Mouse (Mus musculus) heart, postnatal 0 days (tissue): ENCODE data around the gene Gm26602.

Experiments used
- CTCF ChIP-seq: IDR thresholded peaks from 2 replicates; pipeline ENCODE4 v1.5.1; 2016; ENCODE audit warnings: antibody characterized with exemption, control low read depth, low read depth
- EP300 ChIP-seq: IDR thresholded peaks from 2 replicates; pipeline ENCODE4 v1.6.1; 2016; ENCODE audit warnings: antibody characterized with exemption, low read depth

- TF ChIP-seq CTCF, result no peak
- TF ChIP-seq EP300, result no peak
These were observed 36.9 kb upstream of the Gm26602 start for GRCm38 (mm10) chr10:79873715-79874289.
